Mouse (Mus musculus) layer of hippocampus, adult 8-10 months (tissue): ENCODE measurements at regions not wholly inside any gene's neighbourhood (a gene's known extent, or its start where the extent isn't known, plus 50 kb on each side); places are given as distances from the start of the nearest gene placed in this dataset.
"Not testable (repeated sequence)": the region's sequence is repeated elsewhere in the genome, so short reads cannot be mapped to it uniquely, and the experiment has no call there.

Experiments
- DNase-seq, 2 experiments: peaks; one replicate each; pipeline ENCODE4 v3.0.0; 2022; ENCODE audit warnings: low spot score in 2 of 2

DNA sequence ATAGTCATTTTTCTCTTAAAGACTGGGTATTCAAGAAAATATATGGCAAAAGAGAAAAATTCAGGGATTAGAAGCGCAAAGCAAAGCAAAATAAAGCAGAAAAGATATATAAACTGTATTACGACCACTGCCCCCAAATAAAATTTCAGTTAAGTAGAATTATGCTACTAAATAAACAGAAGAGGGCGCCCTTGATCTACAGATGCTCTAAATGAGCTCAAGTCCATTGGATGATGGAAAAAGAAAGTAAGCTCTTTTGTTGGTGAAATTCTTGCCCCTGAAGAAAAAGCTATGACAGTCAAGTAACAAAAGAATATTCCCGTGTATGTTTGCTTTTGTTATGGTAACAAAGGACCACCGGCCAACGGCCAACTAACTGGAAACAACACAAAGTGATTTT lies 165.5 kb upstream of the Stk26 start:
- DNase-seq: no peak

DNA sequence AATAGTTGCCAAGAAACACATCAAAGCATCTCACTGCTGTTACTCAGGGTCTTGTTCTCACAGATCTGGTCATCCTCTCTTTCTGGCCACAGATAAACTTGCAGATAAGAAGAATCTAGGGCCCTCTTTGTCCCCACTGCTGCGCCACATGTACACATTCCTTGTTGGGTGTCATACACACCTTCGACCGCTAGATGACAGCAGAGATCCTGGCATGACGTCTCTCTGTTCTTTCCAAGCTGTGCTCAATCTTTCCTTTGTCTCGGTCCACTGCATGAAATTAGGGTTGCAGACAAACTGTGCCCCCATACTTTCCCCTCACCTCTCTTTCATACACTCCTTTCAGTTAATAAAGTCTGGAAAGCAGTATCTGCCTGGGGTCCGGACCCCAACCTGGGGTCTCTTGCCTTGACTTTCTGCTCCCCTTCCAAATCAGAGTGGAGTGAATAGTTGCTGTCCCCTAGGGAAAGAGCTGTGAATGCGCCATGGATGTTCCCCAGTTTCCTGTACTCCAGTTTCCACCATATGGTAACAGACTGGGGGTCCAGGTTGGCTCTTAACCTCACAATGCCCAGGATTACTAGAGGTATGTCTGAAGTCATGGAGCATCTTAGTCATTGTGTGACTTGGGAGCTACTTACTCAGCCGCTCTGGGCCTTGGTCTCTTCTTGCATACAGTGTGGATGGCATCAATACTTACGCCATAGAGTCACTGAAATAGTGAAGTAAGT lies 182.8 kb upstream of the Stk26 start:
- DNase-seq: peak; percentile 8 to 46

DNA sequence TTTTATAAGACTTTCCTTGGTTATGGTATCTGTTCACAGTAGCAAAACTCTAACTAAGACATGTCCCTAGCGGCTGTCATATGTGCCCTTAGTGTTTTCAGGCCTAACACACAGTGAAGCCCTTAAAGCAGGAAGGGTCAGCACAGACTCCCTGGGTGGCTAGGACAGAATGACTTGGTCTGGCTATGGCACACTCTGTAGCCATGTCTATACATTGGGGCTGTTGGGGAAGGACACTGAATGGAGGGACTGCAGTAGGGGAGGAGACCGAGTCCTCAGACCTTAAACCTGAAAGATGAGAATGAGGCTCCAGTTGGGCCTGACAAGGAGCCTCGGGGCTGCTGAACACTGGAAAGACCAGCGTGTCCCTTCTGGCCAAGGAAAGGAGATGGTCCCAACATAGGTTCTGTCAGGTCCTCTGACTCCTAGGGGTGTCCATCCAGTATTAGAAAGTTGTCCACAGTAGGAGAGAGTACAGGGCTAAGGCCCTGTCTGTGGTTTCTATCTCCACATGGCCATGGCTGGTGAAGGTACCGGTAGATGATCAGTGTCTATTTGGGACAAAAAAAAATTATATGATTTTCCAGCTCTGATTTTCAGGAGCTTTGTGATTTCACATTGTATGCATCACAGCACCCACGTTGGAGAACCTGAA lies 183.5 kb upstream of the Stk26 start:
- DNase-seq: no peak

DNA sequence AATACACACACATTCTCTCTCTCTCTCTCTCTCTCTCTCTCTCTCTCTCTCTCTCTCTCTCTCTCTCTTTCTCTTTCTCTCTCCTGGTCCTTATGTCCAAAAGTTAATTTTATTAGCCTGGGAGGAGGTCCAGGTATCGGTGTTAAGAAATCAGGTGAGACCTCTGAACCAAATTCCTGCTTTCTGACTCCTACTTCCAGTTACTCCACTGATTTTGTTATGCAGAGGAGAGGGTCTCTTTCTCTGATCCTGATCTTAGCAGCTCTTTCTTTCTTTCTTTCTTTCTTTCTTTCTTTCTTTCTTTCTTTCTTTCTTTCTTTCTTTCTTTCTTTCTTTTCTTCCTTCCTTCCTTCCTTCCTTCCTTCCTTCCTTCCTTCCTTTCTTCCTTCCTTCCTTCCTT lies 185.5 kb upstream of the Stk26 start:
- not testable (repeated sequence) for DNase-seq

DNA sequence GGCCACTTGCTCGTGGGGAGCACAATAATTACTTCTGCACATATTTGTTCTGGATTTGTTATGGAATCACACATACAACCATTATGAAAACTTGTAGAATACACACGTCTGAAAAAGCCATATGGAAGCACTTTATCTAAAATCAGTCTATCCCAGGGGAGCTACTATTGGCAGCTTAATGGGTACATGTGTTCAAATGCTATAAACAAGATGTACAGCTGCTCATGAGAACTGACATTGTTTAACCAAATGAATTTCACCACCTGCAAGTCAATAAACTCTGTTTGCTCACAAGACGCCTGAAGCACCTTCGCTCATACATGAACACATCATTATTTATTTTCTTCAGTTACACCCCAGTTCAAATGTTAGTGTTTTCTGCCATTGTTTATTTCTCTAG lies 199.5 kb upstream of the Stk26 start:
- DNase-seq: no peak

DNA sequence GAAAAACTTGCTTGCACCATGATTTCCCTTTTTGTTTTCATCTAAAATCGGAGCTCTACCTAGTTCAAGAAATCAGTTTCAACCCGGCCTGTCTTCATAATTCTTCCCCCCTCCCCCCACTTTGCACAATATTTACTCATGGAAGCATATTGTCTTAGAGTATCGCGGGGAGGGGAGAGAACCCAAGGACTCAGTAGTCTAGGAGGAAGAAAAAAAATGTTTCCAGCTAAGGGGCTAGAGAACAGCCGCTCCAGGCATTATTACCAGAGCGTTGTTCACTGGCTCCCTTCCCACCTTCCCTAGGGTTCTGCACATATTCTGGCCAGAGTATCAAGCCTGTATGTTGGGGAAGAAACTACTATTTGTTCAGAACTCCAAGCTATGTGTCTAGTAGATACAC lies 205.2 kb upstream of the Stk26 start:
- DNase-seq: no peak

DNA sequence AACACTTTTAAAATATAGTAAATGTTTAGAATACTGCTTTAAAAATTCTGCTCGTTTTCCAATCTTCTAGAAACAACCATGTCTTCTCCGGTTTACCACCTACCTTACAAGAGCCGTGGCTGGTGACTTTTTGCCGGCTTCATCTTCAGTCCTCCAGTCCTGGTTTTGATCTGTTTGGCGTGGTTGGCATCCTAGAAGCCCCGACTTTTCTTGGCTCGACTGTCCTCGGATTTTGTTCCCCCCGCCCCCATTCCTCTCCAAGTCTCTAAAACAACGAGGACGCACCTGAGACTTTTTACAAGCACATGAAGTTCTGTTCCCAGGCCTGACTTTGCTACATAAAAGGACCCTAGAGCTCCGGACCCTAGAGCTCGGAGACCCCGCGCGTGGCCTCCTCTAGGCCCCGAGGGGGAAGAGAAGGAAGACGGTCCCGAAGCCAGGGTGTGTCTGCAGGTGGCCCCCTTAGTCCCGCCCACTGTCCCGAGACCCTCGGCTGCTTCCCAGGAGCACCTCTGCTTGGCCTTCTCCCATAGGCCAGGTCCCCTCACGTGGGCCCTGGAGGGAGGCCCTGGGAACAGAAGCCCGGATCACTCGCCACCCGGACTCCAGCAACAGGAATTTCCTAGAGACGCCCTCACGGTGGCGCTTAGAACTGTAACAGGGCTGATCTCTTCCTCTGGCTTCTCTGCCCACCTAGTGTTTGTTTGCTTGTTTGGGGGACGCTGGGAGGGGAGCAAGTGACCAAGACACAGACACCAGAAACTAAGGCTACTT lies 205.8 kb upstream of the Stk26 start:
- DNase-seq: peak; percentile 80 to 81

DNA sequence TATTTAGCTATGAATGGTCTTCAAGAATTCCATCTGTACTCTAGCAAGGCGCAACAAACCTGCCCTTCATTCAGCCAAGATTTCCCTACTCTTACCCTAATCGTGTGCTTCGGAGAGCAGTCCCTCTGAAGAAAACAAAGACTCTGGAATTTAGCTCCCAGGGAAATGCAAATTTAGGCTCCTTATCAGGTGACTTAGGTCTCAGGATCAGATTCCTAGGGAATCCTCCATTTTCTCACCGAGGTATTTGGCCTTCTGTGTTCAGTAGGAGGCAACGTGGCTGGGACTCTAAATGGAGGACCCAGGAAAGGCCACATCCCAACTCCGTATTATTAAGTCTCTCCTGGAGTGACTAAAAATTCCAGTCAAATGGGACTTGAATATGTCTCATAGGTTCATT lies 204.2 kb upstream of the Olfr1324 start:
- no peak for DNase-seq

DNA sequence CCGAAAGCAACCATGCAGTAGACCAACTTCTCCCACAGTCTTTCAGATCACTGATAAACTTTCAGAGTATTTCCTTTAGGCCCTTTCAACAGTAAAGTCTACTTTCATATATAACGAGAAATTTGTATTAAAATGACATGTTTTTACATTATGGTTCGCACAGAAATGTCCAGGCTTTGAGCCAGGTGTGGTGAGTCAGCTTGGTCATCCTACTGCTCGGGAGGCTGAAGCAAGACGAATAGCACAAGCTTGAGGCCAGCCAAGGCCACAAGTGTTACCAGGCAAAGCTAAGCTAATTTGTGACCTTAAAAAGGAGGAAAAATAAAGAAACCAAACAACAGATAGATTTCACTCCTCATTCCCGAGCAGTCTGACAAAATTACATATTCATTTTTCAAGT lies 197.0 kb upstream of the Olfr1324 start:
- no peak for DNase-seq

DNA sequence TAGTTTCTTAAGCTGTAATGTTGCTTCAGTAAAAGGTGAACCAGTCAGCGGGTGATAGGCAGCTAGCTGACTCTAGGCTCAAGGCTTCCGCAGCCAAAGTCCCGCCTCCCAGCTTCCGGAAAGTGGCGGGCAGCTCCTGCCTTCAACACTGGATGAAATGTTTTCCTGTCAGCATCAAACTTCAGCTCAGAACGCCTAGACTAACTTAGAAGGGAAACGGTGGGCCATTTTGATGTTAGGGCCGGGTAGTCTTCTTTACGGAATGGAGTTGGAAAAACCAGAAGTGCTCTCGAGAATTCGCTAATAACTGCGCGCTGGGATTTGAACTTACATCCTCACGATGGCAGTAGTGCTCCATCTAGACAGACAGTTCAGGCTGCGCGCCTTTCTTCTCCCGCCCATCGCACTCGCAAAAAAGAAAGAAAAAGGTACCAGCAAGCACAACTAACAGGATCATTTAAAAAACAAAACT lies 194.7 kb upstream of the Olfr1324 start:
- peak in 1 of 2 experiments; percentile 78 for DNase-seq

DNA sequence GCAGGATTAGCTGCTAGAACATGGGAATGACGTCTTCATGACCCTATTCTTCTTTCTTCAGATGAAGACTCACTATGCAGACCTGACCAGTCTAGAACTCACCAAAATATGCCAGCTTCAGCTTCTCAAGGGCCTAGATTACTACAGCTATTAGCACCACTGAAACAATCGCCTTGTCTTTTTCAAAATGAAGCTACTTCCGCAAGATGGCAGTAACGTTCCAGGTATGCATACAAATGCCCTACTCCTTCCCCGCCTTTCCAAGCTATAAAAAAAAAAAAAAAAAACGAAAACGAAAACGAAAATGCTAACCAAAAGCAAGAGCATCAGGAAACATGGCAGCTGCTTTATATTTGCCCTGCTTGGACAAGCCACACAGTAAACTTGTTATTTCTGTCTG lies 192.6 kb upstream of the Olfr1324 start:
- no peak for DNase-seq

DNA sequence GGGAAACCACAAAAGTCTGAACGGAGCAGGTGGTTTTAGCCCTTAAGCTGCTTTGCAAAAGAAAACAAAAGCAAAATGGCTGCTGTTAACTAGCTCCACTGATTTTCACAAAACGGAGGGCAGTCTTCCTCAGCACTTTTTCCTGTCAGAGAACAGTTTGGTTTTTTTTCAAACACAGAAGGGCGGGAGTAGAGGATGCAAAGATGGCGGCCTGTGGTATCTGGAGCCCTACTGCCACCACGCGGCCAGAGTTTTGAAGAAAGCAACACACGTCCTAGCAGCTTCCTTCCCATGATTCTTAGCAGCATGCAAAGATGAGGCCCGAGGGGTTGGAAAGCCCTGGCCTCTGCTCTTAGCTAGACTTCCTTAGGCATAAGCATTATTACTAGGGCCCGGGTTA lies 191.6 kb upstream of the Olfr1324 start:
- peak in 1 of 2 experiments; percentile 86 for DNase-seq

DNA sequence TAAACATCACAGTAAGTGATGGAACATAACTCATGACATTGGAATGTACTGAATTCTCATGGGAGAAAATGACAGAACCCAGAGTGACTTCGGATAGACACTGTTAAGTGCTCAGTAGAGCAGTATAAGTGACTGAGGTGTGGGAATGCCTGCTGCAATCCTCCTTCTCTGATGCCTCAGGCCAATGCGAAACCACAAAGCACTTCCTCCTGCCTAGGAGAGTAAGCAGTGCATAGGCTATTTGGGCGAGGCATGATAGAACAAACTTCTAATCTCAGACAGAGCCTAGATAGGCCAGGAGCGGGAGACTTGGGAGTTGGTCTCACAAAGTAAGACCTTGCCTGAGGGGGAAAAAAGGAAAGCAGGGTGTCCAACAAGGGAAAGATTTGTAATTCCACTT lies 190.6 kb upstream of the Olfr1324 start:
- DNase-seq: no peak

DNA sequence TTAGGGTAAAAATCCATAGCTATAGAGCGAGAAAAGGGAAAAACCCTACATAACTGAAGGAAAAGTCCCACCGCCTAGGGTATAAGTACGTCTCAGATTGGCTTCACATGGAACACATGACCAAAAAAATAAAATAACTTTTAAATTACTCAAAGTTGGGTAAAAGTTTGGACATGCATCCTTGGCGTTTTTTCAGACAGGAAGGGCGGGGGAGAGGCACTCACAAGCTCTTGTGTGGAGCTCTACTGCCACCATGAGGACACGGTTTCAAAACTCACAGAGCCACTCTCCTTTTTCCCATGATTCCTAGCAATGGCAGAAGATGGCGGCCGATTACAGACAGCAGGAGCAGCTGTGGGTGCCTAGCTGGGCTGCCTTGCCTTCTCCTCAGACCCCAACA lies 188.6 kb upstream of the Olfr1324 start:
- DNase-seq: peak in 1 of 2 experiments; percentile 84

DNA sequence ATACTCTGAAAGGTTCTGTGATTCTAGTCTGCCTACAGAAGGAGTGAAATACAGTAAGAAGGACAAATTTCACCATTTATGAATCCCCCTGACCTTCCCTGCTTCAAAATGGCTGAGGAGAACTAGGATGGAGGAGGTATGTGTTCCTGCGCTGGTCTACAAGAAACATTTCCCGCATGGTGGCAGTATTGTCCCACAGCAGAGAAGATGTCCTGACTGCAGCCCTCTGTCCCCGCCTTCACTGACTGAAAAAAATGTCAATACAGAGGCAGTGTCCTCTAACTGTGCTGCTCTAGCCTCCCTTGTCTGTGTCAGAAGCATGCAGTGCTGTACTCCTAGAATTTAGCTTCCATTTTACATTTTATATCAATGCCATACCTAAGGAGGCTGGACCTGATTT lies 186.6 kb upstream of the Olfr1324 start:
- peak in 1 of 2 experiments; percentile 89 for DNase-seq

DNA sequence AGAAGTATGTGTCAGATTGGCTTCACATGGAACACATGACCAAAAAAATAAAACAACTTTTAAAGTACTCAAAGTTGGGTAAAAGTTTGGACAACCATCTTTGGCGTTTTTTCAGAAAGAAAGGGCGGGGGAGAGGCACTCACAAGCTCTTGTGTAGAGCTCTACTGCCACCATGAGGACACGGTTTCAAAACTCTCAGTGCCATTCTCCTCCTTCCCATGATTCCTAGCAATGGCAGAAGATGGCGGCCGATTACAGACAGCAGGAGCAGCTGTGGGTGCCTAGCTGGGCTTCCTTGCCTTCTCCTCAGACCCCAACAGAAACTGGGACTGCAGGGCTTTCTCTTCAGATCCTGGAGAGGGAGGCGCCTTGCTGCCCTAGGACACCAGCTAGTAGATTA lies 186.1 kb upstream of the Olfr1324 start:
- DNase-seq: peak in 1 of 2 experiments; percentile 73

DNA sequence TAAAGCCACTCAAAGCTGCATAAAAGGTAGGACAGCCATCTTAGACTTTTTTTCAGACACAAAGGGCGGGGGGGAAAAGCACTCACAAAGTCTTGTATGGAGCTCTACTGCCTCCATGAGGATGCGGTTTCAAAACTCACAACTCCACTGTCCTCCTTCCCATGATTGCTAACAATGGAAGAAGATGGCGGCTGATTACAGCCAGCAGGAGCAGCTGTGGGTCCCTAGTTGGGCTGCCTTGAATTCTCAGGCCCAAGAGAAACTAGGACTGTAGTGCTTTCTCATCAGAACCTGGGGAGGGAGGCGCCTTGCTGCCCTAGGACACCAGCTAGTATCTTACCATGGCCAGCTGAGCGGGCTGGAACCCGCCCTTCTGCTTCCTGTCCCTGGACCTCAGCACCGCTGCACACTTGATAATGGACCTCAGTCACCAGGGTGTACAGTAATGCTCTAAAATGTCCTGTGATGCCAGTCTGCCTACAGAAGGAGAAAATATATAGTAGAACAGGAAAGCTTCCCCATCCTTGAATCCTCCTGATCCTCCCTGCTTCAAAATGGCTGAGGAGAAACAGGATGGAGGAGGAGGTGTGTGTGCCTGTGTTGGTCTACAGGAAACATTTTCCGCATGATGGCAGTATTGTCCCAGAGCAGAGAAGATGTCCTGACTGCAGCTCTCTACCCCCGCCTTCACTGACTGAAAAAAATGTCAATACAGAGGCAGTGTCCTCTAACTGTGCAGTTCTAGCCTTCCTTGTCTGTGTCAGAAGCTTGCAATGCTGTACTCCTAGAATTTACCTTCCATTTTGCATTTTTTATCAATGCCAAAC lies 183.7 kb upstream of the Olfr1324 start:
- peak in 1 of 2 experiments; percentile 90 for DNase-seq

DNA sequence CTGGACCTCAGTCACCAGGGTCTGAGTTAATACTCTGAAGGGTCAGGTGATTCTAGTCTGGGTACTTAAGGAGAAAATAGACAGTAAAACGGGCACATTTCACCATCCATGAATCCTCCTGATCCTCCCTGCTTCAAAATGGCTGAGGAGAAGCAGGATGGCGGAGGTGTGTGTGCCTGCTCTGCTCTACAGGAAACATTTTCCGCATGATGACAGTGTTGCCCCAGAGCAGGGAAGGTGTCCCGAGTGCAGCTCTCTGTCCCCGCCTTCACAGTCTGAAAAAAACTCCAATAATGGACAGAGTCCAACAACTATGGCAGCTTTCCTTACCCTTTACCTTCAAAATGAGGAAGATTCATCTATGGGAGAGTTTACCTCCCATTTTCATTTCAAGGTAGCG lies 179.8 kb upstream of the Olfr1324 start:
- not testable (repeated sequence) for DNase-seq

DNA sequence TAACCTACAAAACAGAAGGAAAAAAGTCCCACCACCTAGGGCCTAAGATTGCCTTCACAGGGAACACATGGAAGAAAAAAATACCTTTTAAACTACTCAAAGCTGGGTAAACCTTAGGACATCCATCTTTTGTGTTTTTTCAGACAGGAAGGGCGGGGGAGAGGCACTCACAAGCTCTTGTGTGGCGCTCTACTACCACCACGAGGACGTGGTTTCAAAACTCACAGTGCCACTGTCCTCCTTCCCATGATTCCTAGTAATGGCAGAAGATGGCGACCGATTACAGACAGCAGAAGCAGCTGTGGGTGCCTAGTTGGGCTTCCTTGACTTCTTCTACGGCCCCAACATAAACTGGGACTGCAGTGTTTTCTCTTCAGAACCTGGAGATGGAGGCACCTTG lies 179.3 kb upstream of the Olfr1324 start:
- DNase-seq: peak in 1 of 2 experiments; percentile 88

DNA sequence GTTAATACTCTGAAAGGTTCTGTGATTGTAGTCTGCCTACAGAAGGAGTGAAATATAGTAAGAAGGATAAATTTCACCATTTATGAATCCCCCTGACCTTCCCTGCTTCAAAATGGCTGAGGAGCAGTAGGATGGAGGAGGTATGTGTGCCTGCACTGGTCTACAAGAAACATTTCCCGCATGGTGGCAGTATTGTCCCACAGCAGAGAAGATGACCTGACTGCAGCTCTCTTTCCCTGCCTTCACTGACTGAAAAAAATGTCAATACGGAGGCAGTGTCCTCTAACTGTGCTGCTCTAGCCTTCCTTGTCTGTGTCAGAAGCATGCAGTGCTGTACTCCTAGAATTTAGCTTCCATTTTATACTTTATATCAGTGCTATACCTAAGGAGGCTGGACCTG lies 177.2 kb upstream of the Olfr1324 start:
- peak in 1 of 2 experiments; percentile 90 for DNase-seq

DNA sequence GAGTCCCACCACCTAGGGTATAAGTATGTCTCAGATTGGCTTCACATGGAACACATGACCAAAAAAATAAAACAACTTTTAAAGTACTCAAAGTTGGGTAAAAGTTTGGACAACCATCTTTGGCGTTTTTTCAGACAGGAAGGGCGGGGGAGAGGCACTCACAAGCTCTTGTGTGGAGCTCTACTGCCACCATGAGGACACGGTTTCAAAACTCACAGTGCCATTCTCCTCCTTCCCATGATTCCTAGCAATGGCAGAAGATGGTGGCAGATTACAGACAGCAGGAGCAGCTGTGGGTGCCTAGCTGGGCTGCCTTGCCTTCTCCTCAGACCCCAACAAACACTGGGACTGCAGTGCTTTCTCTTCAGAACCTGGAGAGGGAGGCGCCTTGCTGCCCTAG lies 176.7 kb upstream of the Olfr1324 start:
- DNase-seq: peak in 1 of 2 experiments; percentile 78
